Mouse (Mus musculus) G1E (cell line): ENCODE measurements around the gene Spa17.

Experiments used
- CTCF ChIP-seq: IDR thresholded peaks from 2 replicates; pipeline ENCODE4 v1.5.1; 2012; ENCODE audit warnings: low read depth, low read length, inconsistent platforms, mixed read lengths
- GATA1 ChIP-seq: IDR thresholded peaks from 2 replicates; pipeline ENCODE4 v1.6.1; 2012; ENCODE audit warnings: borderline replicate concordance, low read length, inconsistent platforms, mixed read lengths
- GATA2 ChIP-seq: IDR thresholded peaks from 2 replicates; pipeline ENCODE4 v1.6.1; 2012; ENCODE audit warnings: low read depth, low read length, inconsistent platforms, borderline replicate concordance
- POLR2AphosphoS5 ChIP-seq: IDR thresholded peaks from 2 replicates; pipeline ENCODE4 v1.6.1; 2012; ENCODE audit warnings: low read depth, low read length, inconsistent platforms; ENCODE audit not compliant: insufficient replicate concordance
- TAL1 ChIP-seq: conservative IDR thresholded peaks from 2 replicates; pipeline ENCODE4 v1.6.1; 2012; ENCODE audit warnings: low read depth, low read length, inconsistent platforms, mixed read lengths

DNA sequence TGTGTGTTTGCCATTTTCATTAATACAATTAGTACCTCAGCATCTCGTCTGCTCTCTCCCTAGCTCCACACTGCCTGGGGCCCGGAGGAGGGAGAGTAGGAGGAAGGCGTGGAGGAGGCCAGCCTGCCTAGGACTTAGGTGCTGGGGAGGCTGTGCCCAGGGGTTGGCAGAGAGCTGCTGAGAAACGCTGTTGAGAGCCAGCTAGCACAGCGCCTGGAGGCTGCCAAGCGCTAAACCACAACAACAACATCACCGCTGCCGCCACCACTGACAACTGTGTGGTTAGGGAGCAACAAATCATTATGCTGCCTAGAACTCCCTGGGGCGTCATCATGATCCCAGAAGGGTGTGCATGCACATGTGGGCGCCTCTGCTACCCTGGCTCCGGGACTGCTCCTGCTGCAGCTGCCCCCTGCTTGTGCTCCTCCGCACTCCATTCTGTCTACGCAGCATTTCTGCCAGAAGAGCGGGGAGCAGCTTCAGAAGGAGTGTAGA is 37.0 kb downstream of the Spa17 start:
- TF ChIP-seq CTCF (no peak), GATA1 (no peak), GATA2 (no peak), POLR2AphosphoS5 (no peak), TAL1 (no peak)
